Mouse (Mus musculus) stomach, embryonic 14.5 days (tissue): ENCODE results near the gene Tmtc1. TPM values are rescaled to one million over a fixed set of nuclear protein-coding genes. Genes with fewer than 3 reads are reported as not detected.

Experiments
- ATAC-seq: fragments of 200-750 bp; cut with Nextera tagmentation; 2 replicates; pipeline ENCODE4 v1.8.0; 2017; ENCODE audit warnings: low read depth, moderate TSS enrichment; ENCODE audit not compliant: insufficient number of reproducible peaks, insufficient read depth, low FRiP score
- H3K27ac ChIP-seq: fragments of 300-500 bp; sonication (generic); 2 replicates; pipeline ENCODE4 v1.5.1; 2014; ENCODE audit warnings: mild to moderate bottlenecking, low read length, moderate library complexity, mixed read lengths
- H3K27me3 ChIP-seq: fragments of 300-500 bp; sonication (generic); 2 replicates; pipeline ENCODE4 v1.6.1; 2014; ENCODE audit warnings: low read length, control low read depth, mixed read lengths; ENCODE audit not compliant: control insufficient read depth, insufficient read depth
- H3K36me3 ChIP-seq: fragments of 300-500 bp; sonication (generic); 2 replicates; pipeline ENCODE4 v1.6.1; 2014; ENCODE audit warnings: mild to moderate bottlenecking, control low read depth, low read length, moderate library complexity, mixed read lengths; ENCODE audit not compliant: control insufficient read depth, insufficient read depth
- H3K4me1 ChIP-seq: fragments of 300-500 bp; sonication (generic); 2 replicates; pipeline ENCODE4 v1.6.1; 2014; ENCODE audit warnings: low read length, control low read depth, mixed read lengths; ENCODE audit not compliant: control insufficient read depth, insufficient read depth
- H3K4me2 ChIP-seq: fragments of 300-500 bp; sonication (generic); replicated peaks from 2 replicates; pipeline ENCODE4 v1.6.1; 2014; ENCODE audit warnings: low read depth, low read length, control low read depth
- H3K4me3 ChIP-seq: fragments of 300-500 bp; sonication (generic); 2 replicates; pipeline ENCODE4 v1.5.1; 2014; ENCODE audit warnings: low read depth, low read length, control low read depth
- H3K9ac ChIP-seq: fragments of 300-500 bp; sonication (generic); replicated peaks from 2 replicates; pipeline ENCODE4 v1.6.1; 2014; ENCODE audit warnings: low read depth, mild to moderate bottlenecking, control low read depth, low read length, moderate library complexity, mixed read lengths
- H3K9me3 ChIP-seq: fragments of 300-500 bp; sonication (generic); 2 replicates; pipeline ENCODE4 v1.6.1; 2016; ENCODE audit warnings: low read depth, low read length, control low read depth; ENCODE audit not compliant: control insufficient read depth
- WGBS: fragments of 180-500 bp; shearing (Covaris S2); extraction: QIAGEN DNeasy Blood & Tissue Kit; methylation state at CpG from one replicate; pipeline ENCODE4 v1.1.7; 2014; 5-methylcytosine and 5-hydroxymethylcytosine counted together
- polyA plus RNA-seq: library from polyadenylated mRNA; unstranded; fragments of >200 nt; fragmentation: Nextera tagmentation; extraction: Ambion mirVana; gene quantifications from 2 replicates; pipeline ENCODE4 v1.2.1, GENCODE M21; 2014

Gene Tmtc1
- polyA plus RNA-seq, 1 experiment from 2014 or later = 2.8 TPM

GRCm38 (mm10) chr6:148211391-148211876, 232.8 kb downstream of the Tmtc1 start:
- no peaks in the 10 kb centered on the region for H3K9me3 ChIP-seq
- peak overlapping the region; percentile 94 for H3K9ac ChIP-seq
- H3K4me3 ChIP-seq = peak overlapping the region; percentile 91
- no peaks in the 10 kb centered on the region for H3K36me3 ChIP-seq
- H3K4me2 ChIP-seq = peak overlapping the region; percentile 80
- H3K27me3 ChIP-seq = no peaks in the 10 kb centered on the region
- H3K4me1 ChIP-seq = no peaks in the 10 kb centered on the region; the same call in 1 of the 2 replicates
- peak overlapping the region; percentile 87 for H3K27ac ChIP-seq
- ATAC-seq = peak; percentile 51; the same call in 1 of the 2 replicates
- 2% methylated on average over 48 of the region's 51 CpGs for WGBS

- H3K4me2 ChIP-seq = no peak overlapping the region
- 71% methylated on average over 1 of the region's 1 CpGs for WGBS
- no peaks in the 10 kb centered on the region; the same call in 1 of the 2 replicates for H3K4me1 ChIP-seq
- no peak for ATAC-seq
- no peak overlapping the region for H3K27ac ChIP-seq
- no peak overlapping the region for H3K9ac ChIP-seq
- H3K27me3 ChIP-seq = no peaks in the 10 kb centered on the region
- no peaks in the 10 kb centered on the region for H3K9me3 ChIP-seq
- H3K4me3 ChIP-seq = no peak overlapping the region
- H3K36me3 ChIP-seq = peaks cover 12% of the 10 kb centered on the region
Observed at GRCm38 (mm10) chr6:148207522-148207921, 236.7 kb downstream of the Tmtc1 start.

- no peaks in the 10 kb centered on the region for H3K9me3 ChIP-seq
- H3K36me3 ChIP-seq = peaks cover 28% of the 10 kb centered on the region
- 85% methylated on average over 1 of the region's 1 CpGs for WGBS
- H3K9ac ChIP-seq = no peak overlapping the region
- no peak for ATAC-seq
- H3K27ac ChIP-seq = no peak overlapping the region
- H3K4me3 ChIP-seq = no peak overlapping the region
- H3K27me3 ChIP-seq = no peaks in the 10 kb centered on the region
- H3K4me1 ChIP-seq = no peaks in the 10 kb centered on the region
- no peak overlapping the region for H3K4me2 ChIP-seq
Observed at GRCm38 (mm10) chr6:148205134-148205533, 239.1 kb downstream of the Tmtc1 start.

GRCm38 (mm10) chr6:148199729-148200128, 244.5 kb downstream of the Tmtc1 start:
- H3K36me3 ChIP-seq = peaks cover 43% of the 10 kb centered on the region
- H3K27ac ChIP-seq = peak overlapping the region; percentile 2

GRCm38 (mm10) chr6:148199177-148199576, 245.0 kb downstream of the Tmtc1 start:
- Histone ChIP-seq H3K27ac (no peak overlapping the region), H3K27me3 (no peaks in the 10 kb centered on the region), H3K4me3 (no peak overlapping the region), H3K4me1 (no peaks in the 10 kb centered on the region), H3K4me2 (no peak overlapping the region), H3K9ac (no peak overlapping the region), H3K9me3 (no peaks in the 10 kb centered on the region), H3K36me3 (peaks cover 48% of the 10 kb centered on the region)
- 69% methylated on average over 2 of the region's 2 CpGs for WGBS
- ATAC-seq = peak; percentile 77; the same call in 1 of the 2 replicates

More at GRCm38 (mm10) chr6:148199729-148200128, 244.5 kb downstream of the Tmtc1 start:
- H3K4me1 ChIP-seq = no peaks in the 10 kb centered on the region
- H3K27me3 ChIP-seq = no peaks in the 10 kb centered on the region
- H3K4me3 ChIP-seq = no peak overlapping the region
- H3K4me2 ChIP-seq = no peak overlapping the region
- ATAC-seq = no peak
- no peaks in the 10 kb centered on the region for H3K9me3 ChIP-seq
- H3K9ac ChIP-seq = no peak overlapping the region
- WGBS = 69% methylated on average over 3 of the region's 3 CpGs

- Histone ChIP-seq H3K9me3 (no peaks in the 10 kb centered on the region), H3K4me2 (no peak overlapping the region), H3K4me3 (no peak overlapping the region), H3K27ac (no peak overlapping the region), H3K36me3 (peaks cover 30% of the 10 kb centered on the region), H3K4me1 (no peaks in the 10 kb centered on the region), H3K9ac (no peak overlapping the region), H3K27me3 (no peaks in the 10 kb centered on the region)
- no peak for ATAC-seq
- WGBS = 83% methylated on average over 6 of the region's 6 CpGs
Observed at GRCm38 (mm10) chr6:148193972-148194701, 250.1 kb downstream of the Tmtc1 start.

GRCm38 (mm10) chr6:148185694-148186093, 258.5 kb downstream of the Tmtc1 start:
- Histone ChIP-seq H3K36me3 (peaks cover 57% of the 10 kb centered on the region), H3K27me3 (no peaks in the 10 kb centered on the region), H3K4me3 (no peak overlapping the region), H3K4me2 (no peak overlapping the region), H3K9me3 (no peaks in the 10 kb centered on the region), H3K27ac (no peak overlapping the region), H3K4me1 (no peaks in the 10 kb centered on the region), H3K9ac (no peak overlapping the region)
- no peak for ATAC-seq
- WGBS = 87% methylated on average over 1 of the region's 1 CpGs
